Mouse (Mus musculus) bone marrow macrophage, adult 2 months (primary cell): Measurements from ENCODE around the gene Hesx1.

Experiments used
- CTCF ChIP-seq: IDR thresholded peaks from 2 replicates; pipeline ENCODE4 v1.5.1; 2012; ENCODE audit warnings: low read depth, mild to moderate bottlenecking, low read length, moderate library complexity
- POLR2A ChIP-seq: IDR thresholded peaks from 2 replicates; pipeline ENCODE4 v1.6.1; 2012; ENCODE audit warnings: mild to moderate bottlenecking, low read depth, low read length, borderline replicate concordance

DNA sequence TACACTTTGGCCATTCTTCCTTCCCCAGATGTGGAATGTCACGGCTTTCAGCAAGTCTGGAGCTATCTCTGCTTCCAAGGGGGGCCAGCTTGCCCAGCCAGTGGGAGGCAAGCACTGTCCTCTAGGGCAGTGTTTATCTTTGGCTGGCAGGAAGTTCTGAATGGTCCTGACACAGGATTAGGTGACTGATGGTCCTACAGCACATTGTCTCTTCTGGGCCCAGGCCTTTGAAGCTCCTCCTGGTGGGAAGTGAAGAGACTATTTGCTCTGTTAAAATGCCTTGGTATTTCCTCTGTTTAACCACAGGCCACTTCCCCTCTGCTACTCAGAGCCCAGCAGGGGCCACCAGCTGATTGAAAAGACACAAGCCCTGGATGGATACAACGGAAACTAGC, 50.7 kb downstream of the Hesx1 start:
- no peak for TF ChIP-seq CTCF
- TF ChIP-seq POLR2A, result no peak
